Mouse (Mus musculus): ENCODE measurements around the gene Il4ra. TPM values are rescaled to one million over a fixed set of nuclear protein-coding genes. Genes with fewer than 3 reads are reported as not detected.

The Il4ra gene
- polyA plus RNA-seq (2016; fragmentation: Nextera tagmentation; extraction: Ambion mirVana): 5.5 and 6.9 TPM in 2 replicates

DNA sequence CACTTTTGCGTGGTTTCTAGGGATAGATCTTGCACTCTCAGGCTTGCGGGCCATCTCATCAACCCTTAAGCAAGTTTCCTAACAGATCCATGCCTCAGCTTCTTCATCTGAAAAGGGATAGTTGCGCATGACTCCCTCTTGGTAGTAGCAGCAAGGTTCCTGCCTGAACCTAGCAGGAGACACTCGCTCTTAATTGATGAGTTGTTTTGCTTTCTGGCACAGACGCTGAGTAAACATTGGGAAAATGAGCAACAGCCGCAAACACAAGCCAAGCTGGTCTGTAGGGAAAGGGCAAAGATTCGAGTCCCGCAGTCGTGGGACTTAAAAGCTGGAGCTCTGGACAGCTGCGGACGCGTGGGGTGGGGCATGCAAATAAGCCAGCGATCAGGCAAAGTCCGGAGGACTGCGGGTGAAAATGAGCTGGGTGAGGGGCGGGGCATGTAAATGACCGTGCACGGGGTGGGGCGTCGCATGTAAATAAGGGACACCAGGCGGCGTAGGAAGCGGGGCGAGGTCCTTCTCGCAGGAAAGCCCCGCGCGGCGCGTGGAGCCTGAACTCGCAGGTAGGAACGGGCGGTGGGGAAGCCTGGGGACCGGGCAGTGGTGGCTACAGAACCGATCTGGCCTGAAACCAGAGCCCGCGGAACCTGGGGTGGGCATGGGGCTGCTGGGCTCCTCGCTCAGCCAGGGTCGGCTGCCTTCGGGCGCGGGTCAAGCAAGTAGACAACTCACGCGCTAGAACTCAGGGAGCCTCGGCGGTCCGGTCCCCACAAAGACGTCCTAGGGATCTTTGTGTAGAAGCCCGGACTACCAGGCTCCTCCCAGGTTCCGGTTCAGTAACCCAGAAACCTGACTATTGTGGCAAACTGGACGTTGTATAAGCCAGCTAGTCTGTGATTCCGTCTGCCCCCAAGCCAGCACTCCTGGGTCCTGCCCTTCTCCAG, at the start of gene Il4ra:
Gene Il4ra (plus strand): TSS at position 355 of the 944 bp plus-strand sequence.
- Histone ChIP-seq H3K27ac (replicated peaks) (peak within 1 kb of the TSS; percentile 85), H3K27me3 (ENCODE audit: low read depth, poor library complexity, severe bottlenecking) (peaks cover 56% of the 10 kb centered on the region), H3K9me3 (replicated peaks) (no peaks in the 10 kb centered on the region), H3K4me1 (peaks cover 34% of the 10 kb centered on the region), H3K36me3 (no peaks in the 10 kb centered on the region), H3K4me3 (peak within 1 kb of the TSS; percentile 74)
- 2% methylated on average over 50 of the region's 52 CpGs for WGBS
- peak; percentile 90 for DNase-seq (ENCODE audit: low spot score)

- no peaks in the 10 kb centered on the region; the same call in 1 of the 2 replicates for H3K4me1 ChIP-seq
- 80% methylated on average over 5 of the region's 5 CpGs for WGBS
- no peaks in the 10 kb centered on the region for H3K27me3 ChIP-seq (ENCODE audit: low read depth, poor library complexity, severe bottlenecking)
- H3K36me3 ChIP-seq: no peaks in the 10 kb centered on the region
- DNase-seq (ENCODE audit: low spot score): no peak
- no peaks in the 10 kb centered on the region for H3K9me3 ChIP-seq (replicated peaks)
- no peak overlapping the region for H3K27ac ChIP-seq (replicated peaks)
- no peak overlapping the region for H3K4me3 ChIP-seq
Measured at GRCm38 (mm10) chr7:125503374-125504092, 48.4 kb upstream of the Il4ra start.

- Histone ChIP-seq H3K27me3 (ENCODE audit: low read depth, poor library complexity, severe bottlenecking) (no peaks in the 10 kb centered on the region), H3K36me3 (no peaks in the 10 kb centered on the region), H3K9me3 (replicated peaks) (no peaks in the 10 kb centered on the region), H3K4me3 (no peak overlapping the region), H3K27ac (replicated peaks) (no peak overlapping the region), H3K4me1 (no peaks in the 10 kb centered on the region)
- DNase-seq (ENCODE audit: low spot score): no peak
- 88% methylated on average over 5 of the region's 5 CpGs for WGBS
Measured at GRCm38 (mm10) chr7:125504618-125505017, 47.3 kb upstream of the Il4ra start.

DNA sequence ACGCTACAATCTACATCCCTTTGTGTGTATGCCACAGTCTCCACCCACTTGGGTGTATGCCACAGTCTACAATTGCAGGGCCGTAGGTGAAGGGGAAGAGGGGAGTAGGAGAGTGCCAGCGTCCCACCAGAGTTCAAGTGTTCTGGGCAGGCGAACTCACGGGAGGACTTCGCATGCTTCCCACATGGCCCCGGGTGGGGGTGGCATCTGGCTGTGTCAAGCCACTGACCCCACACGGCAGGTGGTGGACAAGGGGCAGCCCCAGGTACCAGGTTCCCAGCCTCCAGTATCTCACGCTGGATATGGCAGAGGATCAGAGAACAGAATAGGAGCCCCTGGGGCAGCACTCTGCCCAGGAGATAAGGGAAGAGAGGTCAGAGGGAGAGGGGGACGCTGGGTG, 46.4 kb upstream of the Il4ra start:
- Histone ChIP-seq H3K4me1 (no peaks in the 10 kb centered on the region), H3K27ac (replicated peaks) (no peak overlapping the region), H3K4me3 (no peak overlapping the region), H3K9me3 (replicated peaks) (no peaks in the 10 kb centered on the region), H3K36me3 (no peaks in the 10 kb centered on the region), H3K27me3 (ENCODE audit: low read depth, poor library complexity, severe bottlenecking) (no peaks in the 10 kb centered on the region)
- DNase-seq (ENCODE audit: low spot score): no peak
- 84% methylated on average over 10 of the region's 10 CpGs for WGBS

DNA sequence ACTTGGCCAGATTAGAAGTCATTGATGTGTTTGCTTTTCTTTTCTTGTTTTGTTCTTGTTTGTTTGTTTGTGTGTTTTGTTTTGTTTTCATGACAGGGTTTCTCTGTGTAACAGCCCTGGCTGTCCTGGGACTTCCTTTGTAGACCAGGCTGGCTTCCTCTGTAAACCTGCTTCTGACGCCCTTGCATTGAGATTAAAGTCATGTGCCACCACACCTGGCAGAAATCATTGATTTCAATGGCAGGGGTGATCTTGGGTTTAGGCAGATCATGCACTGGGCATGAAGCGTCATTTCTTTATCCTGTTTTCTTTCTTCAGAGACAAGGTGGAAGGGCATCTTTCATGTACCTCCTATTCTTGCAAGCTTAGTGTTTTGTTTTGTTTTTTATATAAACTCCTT, 44.6 kb upstream of the Il4ra start:
- Histone ChIP-seq H3K27ac (replicated peaks) (no peak overlapping the region), H3K27me3 (ENCODE audit: low read depth, poor library complexity, severe bottlenecking) (no peaks in the 10 kb centered on the region), H3K36me3 (no peaks in the 10 kb centered on the region), H3K4me3 (no peak overlapping the region), H3K4me1 (no peaks in the 10 kb centered on the region), H3K9me3 (replicated peaks) (no peaks in the 10 kb centered on the region)
- 96% methylated on average over 2 of the region's 2 CpGs for WGBS
- no peak for DNase-seq (ENCODE audit: low spot score)

DNA sequence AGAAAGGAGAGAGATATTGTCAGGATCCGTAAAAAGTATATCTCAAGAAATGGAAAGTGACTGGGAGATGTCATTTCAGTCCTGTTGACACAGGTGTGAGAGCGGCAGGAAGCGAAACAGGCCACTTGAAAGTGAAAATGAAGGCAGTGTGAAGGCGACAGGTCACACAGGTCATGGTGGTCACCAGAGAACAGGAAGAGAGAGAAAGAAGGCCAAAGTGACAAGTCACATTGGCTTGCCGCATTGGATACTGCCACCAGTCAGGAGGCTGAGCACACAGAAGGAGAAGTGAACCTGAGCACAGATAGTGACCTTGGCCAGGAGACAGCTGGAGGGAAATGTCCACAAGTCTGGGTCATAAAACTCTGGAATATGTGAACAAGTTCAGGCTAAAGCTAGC, 40.5 kb upstream of the Il4ra start:
- Histone ChIP-seq H3K27me3 (ENCODE audit: low read depth, poor library complexity, severe bottlenecking) (no peaks in the 10 kb centered on the region), H3K4me1 (peaks cover 8% of the 10 kb centered on the region), H3K9me3 (replicated peaks) (no peaks in the 10 kb centered on the region), H3K36me3 (no peaks in the 10 kb centered on the region), H3K4me3 (no peak overlapping the region), H3K27ac (replicated peaks) (no peak overlapping the region)
- WGBS: 92% methylated on average over 5 of the region's 5 CpGs
- DNase-seq (ENCODE audit: low spot score): no peak

GRCm38 (mm10) chr7:125511852-125512251, 40.1 kb upstream of the Il4ra start:
- 81% methylated on average over 2 of the region's 2 CpGs for WGBS
- H3K36me3 ChIP-seq: no peaks in the 10 kb centered on the region
- no peak overlapping the region for H3K4me3 ChIP-seq
- H3K27me3 ChIP-seq (ENCODE audit: low read depth, poor library complexity, severe bottlenecking): no peaks in the 10 kb centered on the region
- no peak overlapping the region for H3K27ac ChIP-seq (replicated peaks)
- peaks cover 10% of the 10 kb centered on the region for H3K4me1 ChIP-seq
- no peaks in the 10 kb centered on the region for H3K9me3 ChIP-seq (replicated peaks)
- no peak for DNase-seq (ENCODE audit: low spot score)

DNA sequence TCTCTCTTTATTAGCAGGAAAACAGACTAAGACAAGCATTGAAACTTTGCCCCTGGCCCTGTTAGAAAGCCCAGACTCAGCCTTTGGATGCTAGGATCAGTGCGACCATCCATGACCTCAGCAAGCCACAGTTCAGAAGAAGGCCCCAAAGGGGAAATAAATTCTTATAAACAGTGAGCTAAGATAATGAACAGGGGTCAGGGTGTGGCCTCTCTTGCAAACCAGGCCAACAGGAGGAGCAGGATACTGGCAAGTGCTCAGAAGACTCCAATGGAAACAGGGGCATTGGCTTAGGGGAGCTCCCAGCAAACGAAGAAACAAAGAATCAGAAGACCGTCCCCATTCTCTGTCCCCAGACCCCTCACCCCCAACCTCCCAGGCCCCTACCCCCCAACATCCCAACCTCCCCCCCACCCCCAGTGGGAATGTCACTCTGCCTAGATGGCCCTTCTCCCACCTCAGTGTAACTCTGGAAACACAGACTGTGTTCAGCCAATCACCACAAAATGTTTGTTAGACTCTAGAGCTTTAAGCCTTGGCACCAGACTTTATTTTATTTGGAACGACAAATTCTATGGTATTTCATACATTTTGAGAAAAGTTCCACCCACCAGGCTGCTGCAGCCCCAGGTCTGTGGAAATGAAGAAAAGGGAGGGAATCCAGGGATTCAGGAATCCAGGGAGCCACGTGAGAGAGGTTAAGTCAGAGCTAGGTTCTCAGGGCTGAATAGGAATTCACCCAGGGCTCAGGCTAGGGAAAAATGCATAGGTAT, 36.7 kb upstream of the Il4ra start:
- no peak for DNase-seq (ENCODE audit: low spot score)
- Histone ChIP-seq H3K27ac (replicated peaks) (no peak overlapping the region), H3K9me3 (replicated peaks) (no peaks in the 10 kb centered on the region), H3K27me3 (ENCODE audit: low read depth, poor library complexity, severe bottlenecking) (no peaks in the 10 kb centered on the region), H3K4me1 (peaks cover 16% of the 10 kb centered on the region), H3K36me3 (no peaks in the 10 kb centered on the region), H3K4me3 (no peak overlapping the region)
- WGBS: 64% methylated on average over 5 of the region's 5 CpGs

DNA sequence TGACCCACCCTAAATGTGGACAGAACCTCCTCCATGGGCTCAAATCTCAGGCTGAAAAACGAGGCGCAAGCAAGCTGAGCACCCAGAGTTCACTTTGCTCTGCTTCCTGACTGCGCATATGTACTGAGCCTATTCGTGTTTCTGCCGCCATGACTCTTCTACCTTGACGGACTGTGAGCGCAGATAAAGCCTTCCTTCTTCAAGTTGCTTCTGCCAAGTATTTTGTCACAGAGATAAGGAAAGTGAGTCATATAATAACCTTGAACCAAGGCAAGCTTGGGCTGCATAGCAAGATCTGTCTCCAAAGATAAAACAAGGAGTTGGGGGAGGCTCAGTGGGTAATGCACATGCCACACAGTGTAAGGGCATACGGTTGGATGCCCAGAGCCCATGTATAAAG, 35.2 kb upstream of the Il4ra start:
- Histone ChIP-seq H3K4me3 (no peak overlapping the region), H3K27ac (replicated peaks) (no peak overlapping the region), H3K27me3 (ENCODE audit: low read depth, poor library complexity, severe bottlenecking) (no peaks in the 10 kb centered on the region), H3K4me1 (peaks cover 16% of the 10 kb centered on the region), H3K9me3 (replicated peaks) (no peaks in the 10 kb centered on the region), H3K36me3 (no peaks in the 10 kb centered on the region)
- DNase-seq (ENCODE audit: low spot score): no peak
- 93% methylated on average over 8 of the region's 8 CpGs for WGBS

- no peaks in the 10 kb centered on the region for H3K36me3 ChIP-seq
- no peaks in the 10 kb centered on the region for H3K27me3 ChIP-seq (ENCODE audit: low read depth, poor library complexity, severe bottlenecking)
- no peaks in the 10 kb centered on the region for H3K9me3 ChIP-seq (replicated peaks)
- 88% methylated on average over 6 of the region's 6 CpGs for WGBS
- no peak overlapping the region for H3K27ac ChIP-seq (replicated peaks)
- H3K4me3 ChIP-seq: no peak overlapping the region
- no peak for DNase-seq (ENCODE audit: low spot score)
- peaks cover 16% of the 10 kb centered on the region for H3K4me1 ChIP-seq
Measured at GRCm38 (mm10) chr7:125517470-125517869, 34.5 kb upstream of the Il4ra start.

DNA sequence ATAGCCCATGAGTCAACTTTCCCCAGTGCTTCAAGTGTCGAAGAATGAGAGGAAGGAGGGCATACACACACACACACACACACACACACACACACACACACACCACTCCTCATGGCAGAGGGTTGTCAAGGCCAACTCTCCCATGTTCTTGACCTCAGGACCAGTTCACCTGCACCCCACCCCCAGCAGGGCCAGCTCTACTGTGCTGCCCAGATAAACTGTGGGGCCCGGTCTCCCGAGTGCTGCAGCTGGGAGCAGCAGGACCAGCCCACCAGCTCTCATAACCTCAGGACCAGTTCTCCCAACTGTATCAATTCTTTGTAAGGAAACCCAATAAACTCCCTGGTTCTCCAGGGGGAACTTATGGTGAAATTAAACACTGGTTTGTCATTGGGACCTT, 32.2 kb upstream of the Il4ra start:
- Histone ChIP-seq H3K27me3 (ENCODE audit: low read depth, poor library complexity, severe bottlenecking) (no peaks in the 10 kb centered on the region), H3K36me3 (no peaks in the 10 kb centered on the region), H3K9me3 (replicated peaks) (no peaks in the 10 kb centered on the region), H3K4me1 (peaks cover 14% of the 10 kb centered on the region), H3K27ac (replicated peaks) (no peak overlapping the region), H3K4me3 (no peak overlapping the region)
- 95% methylated on average over 3 of the region's 3 CpGs for WGBS
- no peak for DNase-seq (ENCODE audit: low spot score)

DNA sequence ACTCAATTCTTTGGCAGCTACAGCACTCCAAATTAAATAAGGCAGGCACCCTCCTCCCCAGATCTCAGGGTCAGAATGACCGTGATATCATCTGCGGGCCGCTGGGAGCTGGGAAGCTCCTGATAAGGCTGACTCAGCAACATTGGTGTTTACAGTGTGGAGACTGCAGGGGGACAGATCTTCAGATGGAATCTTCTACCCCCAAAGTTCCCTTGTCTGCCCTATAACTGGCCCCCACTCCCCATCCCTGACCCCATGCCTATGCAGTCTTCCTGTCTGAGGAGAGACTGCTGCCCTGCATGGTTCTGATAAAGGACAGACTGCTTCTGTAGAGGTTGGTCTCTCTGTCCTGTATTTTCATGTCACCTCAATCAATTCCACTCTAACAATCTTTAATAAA, 28.9 kb upstream of the Il4ra start:
- WGBS: 77% methylated on average over 3 of the region's 3 CpGs
- Histone ChIP-seq H3K9me3 (replicated peaks) (no peaks in the 10 kb centered on the region), H3K4me1 (no peaks in the 10 kb centered on the region), H3K4me3 (no peak overlapping the region), H3K27ac (replicated peaks) (no peak overlapping the region), H3K27me3 (ENCODE audit: low read depth, poor library complexity, severe bottlenecking) (no peaks in the 10 kb centered on the region), H3K36me3 (no peaks in the 10 kb centered on the region)
- DNase-seq (ENCODE audit: low spot score): no peak

All from midbrain, embryonic 10.5 days (tissue).